Mouse (Mus musculus) stomach, embryonic 16.5 days (tissue): ENCODE measurements around the gene Hdgf. TPM values are rescaled to one million over a fixed set of nuclear protein-coding genes. Genes with fewer than 3 reads are reported as not detected.

ENCODE experiments used
- ATAC-seq: fragments of 200-750 bp; cut with Nextera tagmentation; 2 replicates; pipeline ENCODE4 v1.8.0; 2017; ENCODE audit warnings: moderate number of reproducible peaks, moderate TSS enrichment; ENCODE audit not compliant: insufficient read depth, low FRiP score
- H3K27ac ChIP-seq: fragments of 300-500 bp; sonication (generic); 2 replicates; pipeline ENCODE4 v1.5.1; 2014; ENCODE audit warnings: low read length
- H3K27me3 ChIP-seq: fragments of 300-500 bp; sonication (generic); 2 replicates; pipeline ENCODE4 v1.6.1; 2014; ENCODE audit warnings: low read length, control low read depth, mixed read lengths; ENCODE audit not compliant: control insufficient read depth, insufficient read depth
- H3K36me3 ChIP-seq: fragments of 300-500 bp; sonication (generic); 2 replicates; pipeline ENCODE4 v1.6.1; 2014; ENCODE audit warnings: low read length; ENCODE audit not compliant: control insufficient read depth, insufficient read depth
- H3K4me1 ChIP-seq: fragments of 300-500 bp; sonication (generic); 2 replicates; pipeline ENCODE4 v1.6.1; 2014; ENCODE audit warnings: low read length, control low read depth, mixed read lengths; ENCODE audit not compliant: control insufficient read depth, insufficient read depth
- H3K4me2 ChIP-seq: fragments of 300-500 bp; sonication (generic); 2 replicates; pipeline ENCODE4 v1.6.1; 2014; ENCODE audit warnings: low read depth, low read length, mixed read lengths
- H3K4me3 ChIP-seq: fragments of 300-500 bp; sonication (generic); replicated peaks from 2 replicates; pipeline ENCODE4 v1.5.1; 2014; ENCODE audit warnings: mild to moderate bottlenecking, low read length
- H3K9ac ChIP-seq: fragments of 300-500 bp; sonication (generic); 2 replicates; pipeline ENCODE4 v1.6.1; 2014; ENCODE audit warnings: low read length
- H3K9me3 ChIP-seq: fragments of 300-500 bp; sonication (generic); replicated peaks from 2 replicates; pipeline ENCODE4 v1.6.1; 2016; ENCODE audit warnings: low read length, control low read depth; ENCODE audit not compliant: control insufficient read depth
- WGBS: fragments of 180-500 bp; shearing (Covaris S2); extraction: QIAGEN DNeasy Blood & Tissue Kit; methylation state at CpG from one replicate; pipeline ENCODE4 v1.1.7; 2014; 5-methylcytosine and 5-hydroxymethylcytosine counted together
- polyA plus RNA-seq: library from polyadenylated mRNA; unstranded; fragments of >200 nt; fragmentation: Nextera tagmentation; extraction: Ambion mirVana; gene quantifications from 2 replicates; pipeline ENCODE4 v1.2.1, GENCODE M21; 2015

The Hdgf gene
- polyA plus RNA-seq, 1 experiment from 2014 or later = 83.1 TPM

DNA sequence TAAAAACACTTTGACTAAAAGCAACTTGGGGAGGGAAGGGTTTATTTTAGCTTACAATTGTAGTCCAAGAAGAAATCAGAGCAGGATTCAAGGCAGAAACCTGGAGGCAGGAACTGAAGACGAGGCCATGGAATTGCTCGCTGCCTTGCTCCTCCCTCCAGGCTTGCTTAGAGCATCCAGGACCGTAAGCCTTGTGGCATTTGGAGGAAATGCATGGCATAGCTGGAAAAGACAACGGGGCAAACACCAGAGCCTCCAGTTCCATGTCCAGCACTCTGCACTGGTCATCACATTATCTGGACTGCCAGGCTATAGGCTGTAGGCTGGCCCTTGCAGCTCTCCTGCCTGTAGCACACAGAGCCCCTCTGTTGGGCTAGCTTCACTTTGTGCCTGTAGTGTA lies 28.4 kb downstream of the Hdgf start:
- no peak overlapping the region for H3K4me3 ChIP-seq
- H3K36me3 ChIP-seq = peaks cover 19% of the 10 kb centered on the region; the same call in 1 of the 2 replicates
- H3K4me1 ChIP-seq = peaks cover 13% of the 10 kb centered on the region
- 74% methylated on average over 4 of the region's 4 CpGs for WGBS
- no peaks in the 10 kb centered on the region for H3K9me3 ChIP-seq
- no peaks in the 10 kb centered on the region for H3K27me3 ChIP-seq
- no peak overlapping the region for H3K4me2 ChIP-seq
- no peak overlapping the region for H3K9ac ChIP-seq
- H3K27ac ChIP-seq = no peak overlapping the region
- no peak for ATAC-seq

DNA sequence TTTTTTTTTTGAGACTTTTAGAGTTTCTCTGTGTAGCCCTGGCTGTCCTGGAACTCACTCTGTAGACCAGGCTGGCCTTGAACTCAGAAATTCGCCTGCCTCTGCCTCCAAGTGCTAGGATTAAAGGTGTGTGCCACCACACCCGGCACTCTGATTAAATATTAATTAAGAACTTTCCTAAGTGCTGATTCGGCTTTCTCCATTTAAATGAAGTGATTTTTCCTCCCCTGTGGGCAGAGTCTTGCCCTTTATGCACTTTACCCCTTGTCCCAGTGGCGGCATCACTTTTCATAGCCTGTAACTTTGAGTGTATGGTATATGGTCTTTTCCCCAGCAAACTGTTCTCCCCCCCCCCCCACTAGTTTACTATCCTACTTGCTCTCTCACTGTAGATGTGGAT lies 29.1 kb downstream of the Hdgf start:
- WGBS = 76% methylated on average over 4 of the region's 4 CpGs
- H3K9me3 ChIP-seq = no peaks in the 10 kb centered on the region
- H3K27ac ChIP-seq = no peak overlapping the region
- H3K36me3 ChIP-seq = peaks cover 21% of the 10 kb centered on the region; the same call in 1 of the 2 replicates
- H3K27me3 ChIP-seq = no peaks in the 10 kb centered on the region
- no peak for ATAC-seq
- H3K9ac ChIP-seq = no peak overlapping the region
- no peak overlapping the region for H3K4me2 ChIP-seq
- H3K4me1 ChIP-seq = peaks cover 13% of the 10 kb centered on the region
- H3K4me3 ChIP-seq = no peak overlapping the region

DNA sequence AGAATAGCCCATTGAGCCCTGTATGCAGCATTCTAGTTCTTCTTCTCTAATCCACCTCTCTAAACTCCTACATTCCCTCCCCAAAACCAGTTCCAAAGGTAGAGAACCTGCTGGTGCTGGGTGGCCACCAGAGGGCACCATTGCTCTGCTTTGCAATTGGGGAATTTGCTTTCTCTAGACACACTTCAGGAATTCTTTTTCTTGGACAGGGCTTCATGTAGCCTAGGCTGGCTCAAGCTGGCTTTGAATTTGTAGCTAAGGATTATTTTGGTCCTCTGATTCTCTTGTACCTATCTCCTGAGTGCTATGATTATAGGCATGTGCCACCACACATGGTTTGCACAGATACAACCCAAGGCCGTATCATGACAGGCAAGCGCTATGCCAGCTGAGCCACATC lies 29.7 kb downstream of the Hdgf start:
- Histone ChIP-seq H3K4me1 (peaks cover 13% of the 10 kb centered on the region), H3K4me2 (no peak overlapping the region), H3K36me3 (peaks cover 24% of the 10 kb centered on the region; the same call in 1 of the 2 replicates), H3K27me3 (no peaks in the 10 kb centered on the region), H3K9me3 (no peaks in the 10 kb centered on the region), H3K9ac (no peak overlapping the region), H3K4me3 (no peak overlapping the region), H3K27ac (no peak overlapping the region)
- ATAC-seq = peak; percentile 45; the same call in 1 of the 2 replicates
- WGBS = 98% methylated on average over 2 of the region's 2 CpGs

DNA sequence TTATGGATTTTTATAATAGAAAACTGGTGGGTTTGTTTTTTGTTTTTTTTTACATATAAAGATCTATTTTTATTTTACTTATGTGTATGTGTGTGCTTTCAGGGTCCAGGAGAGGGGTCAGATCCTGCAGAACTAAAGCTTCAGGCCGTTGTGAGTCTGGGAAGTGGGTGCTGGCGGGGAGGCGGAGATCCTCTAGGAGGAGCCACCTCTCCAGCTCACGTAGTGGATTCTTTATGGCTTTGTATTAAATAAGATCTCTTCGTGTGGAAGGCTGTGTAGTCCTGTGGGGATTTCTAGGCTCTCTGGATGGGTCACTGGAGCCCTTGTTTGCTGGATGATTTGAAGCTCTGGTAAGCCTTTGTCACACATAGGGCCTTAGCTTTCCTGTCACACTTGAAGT lies 34.5 kb downstream of the Hdgf start:
- Histone ChIP-seq H3K36me3 (peaks cover 22% of the 10 kb centered on the region), H3K9ac (no peak overlapping the region), H3K4me2 (no peak overlapping the region), H3K27me3 (no peaks in the 10 kb centered on the region), H3K4me3 (no peak overlapping the region), H3K9me3 (no peaks in the 10 kb centered on the region), H3K27ac (no peak overlapping the region), H3K4me1 (no peaks in the 10 kb centered on the region; the same call in 1 of the 2 replicates)
- ATAC-seq = no peak
- WGBS = 60% methylated on average over 5 of the region's 5 CpGs

DNA sequence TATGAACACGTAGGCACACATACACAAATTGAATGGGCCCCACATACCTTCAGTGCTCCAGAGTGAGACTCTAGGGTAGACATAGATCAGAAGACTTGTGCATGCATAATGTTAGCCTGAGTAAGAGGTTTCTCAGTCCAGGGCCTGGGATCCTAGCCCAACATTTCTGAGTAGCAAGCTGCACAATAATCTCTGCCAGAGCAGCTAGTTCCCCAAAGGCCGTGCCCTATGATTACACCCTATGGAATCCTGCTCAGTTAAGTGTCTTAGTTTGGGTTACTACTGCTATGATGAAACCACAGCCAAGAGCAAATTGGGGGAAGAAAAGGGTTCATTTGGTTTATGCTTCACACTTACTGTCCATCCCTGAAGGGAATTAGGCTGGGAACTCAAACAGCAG lies 36.4 kb downstream of the Hdgf start:
- H3K4me2 ChIP-seq = no peak overlapping the region
- peaks cover 22% of the 10 kb centered on the region for H3K36me3 ChIP-seq
- no peak overlapping the region for H3K9ac ChIP-seq
- peaks cover 6% of the 10 kb centered on the region for H3K4me1 ChIP-seq
- no peaks in the 10 kb centered on the region for H3K9me3 ChIP-seq
- H3K27me3 ChIP-seq = no peaks in the 10 kb centered on the region
- no peak overlapping the region for H3K27ac ChIP-seq
- no peak overlapping the region for H3K4me3 ChIP-seq
- 85% methylated on average over 2 of the region's 2 CpGs for WGBS
- ATAC-seq = no peak

DNA sequence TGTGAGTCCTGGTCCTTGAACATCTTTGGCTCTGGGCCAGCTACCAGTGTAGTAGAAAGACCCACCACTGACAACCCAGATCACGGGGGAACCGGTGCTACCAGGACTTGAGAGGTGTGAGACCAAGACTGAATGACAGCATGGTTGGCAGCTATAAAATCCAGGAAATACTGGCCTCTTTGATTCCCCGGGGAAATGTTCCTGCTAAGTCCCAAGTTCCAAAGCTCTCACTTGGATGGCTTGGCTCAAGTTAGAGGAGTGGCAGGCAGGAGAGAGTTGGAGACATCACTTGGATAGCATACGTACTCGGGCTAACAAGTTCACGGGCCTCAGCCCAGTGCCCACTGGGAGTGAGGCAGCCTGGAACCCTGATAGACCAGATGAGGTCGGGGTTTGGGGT lies 37.5 kb downstream of the Hdgf start:
- H3K9me3 ChIP-seq = no peaks in the 10 kb centered on the region
- H3K27ac ChIP-seq = no peak overlapping the region
- H3K4me2 ChIP-seq = no peak overlapping the region
- H3K9ac ChIP-seq = no peak overlapping the region
- H3K27me3 ChIP-seq = no peaks in the 10 kb centered on the region; the same call in 1 of the 2 replicates
- H3K4me1 ChIP-seq = peaks cover 17% of the 10 kb centered on the region
- ATAC-seq = no peak
- H3K4me3 ChIP-seq = no peak overlapping the region
- 81% methylated on average over 7 of the region's 7 CpGs for WGBS
- peaks cover 18% of the 10 kb centered on the region for H3K36me3 ChIP-seq

DNA sequence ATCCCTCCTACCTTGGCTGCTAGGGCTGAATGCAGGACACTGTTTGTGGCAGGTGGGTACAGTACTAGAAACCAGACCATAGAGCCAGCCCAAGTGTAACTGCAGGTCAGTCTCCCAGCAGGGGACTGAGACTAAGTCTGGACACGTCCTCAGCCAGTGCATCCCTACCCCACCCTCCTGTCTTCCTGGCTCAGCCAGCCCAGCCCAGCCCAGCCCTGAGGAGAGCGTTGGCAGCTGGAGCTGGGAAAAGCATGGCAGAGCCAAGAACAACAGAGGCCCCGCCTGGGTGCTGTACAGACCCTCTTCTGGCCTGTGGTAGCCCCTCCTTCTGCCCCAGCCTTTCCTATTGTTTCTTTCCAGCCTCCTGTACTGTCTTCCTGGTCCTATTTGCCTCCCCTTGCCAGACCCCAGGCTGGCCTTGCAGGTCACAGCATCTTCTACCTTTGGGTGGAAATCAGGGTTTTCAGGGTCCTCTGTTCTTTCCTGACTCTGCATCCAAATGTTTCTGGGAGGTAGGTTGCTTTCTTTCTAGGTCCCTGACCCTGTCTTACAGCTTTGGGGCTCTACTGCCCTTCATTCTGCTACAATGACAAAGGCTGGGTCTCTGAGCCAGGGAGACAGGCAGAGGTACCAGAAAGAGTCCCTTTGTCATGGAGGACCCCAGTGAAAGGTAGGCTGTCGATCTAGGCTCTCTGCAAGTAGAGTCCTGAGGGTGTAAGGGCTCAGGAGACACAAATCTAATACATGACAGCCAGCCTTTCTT lies 38.9 kb downstream of the Hdgf start:
- peak; percentile 56; the same call in 1 of the 2 replicates for ATAC-seq
- peak overlapping the region; percentile 46; the same call in 1 of the 2 replicates for H3K9ac ChIP-seq
- WGBS = 23% methylated on average over 4 of the region's 4 CpGs

DNA sequence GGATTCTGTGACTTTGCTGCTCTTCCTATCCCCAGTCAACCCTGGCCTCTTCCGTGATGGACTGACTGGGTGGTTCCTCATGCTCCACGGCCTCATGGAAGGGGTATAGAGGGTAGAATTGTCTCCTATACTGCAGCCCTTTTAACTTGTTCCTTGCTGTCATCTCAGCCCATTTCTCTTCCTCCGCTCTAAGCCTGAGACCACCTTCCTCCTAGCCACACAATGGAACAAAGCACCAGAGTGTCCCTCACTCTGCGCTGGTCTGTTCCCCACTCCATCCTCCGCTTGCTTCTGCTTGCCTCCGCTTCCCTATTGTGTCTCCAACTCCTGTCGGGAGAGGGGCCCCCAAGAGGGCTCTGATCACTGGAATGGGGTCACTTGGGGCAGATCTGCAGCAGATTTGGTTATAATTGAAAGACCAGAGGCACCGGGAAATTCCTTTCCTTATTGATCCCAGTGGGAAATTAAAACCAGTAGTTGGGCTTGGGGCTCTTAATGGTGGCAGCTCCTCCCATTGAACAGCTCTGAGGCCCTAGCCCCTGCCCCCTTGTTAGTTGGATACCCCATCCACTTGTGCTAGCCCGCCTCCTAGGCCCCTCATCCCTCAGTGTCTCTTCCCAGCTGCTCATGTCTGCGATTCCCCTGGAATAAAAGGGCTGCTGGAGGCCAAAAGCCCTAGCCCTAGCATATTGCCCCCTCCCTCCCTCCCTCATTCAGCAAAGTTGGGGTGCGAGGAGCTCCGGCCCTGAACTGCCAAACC lies 39.8 kb downstream of the Hdgf start:
- H3K4me2 ChIP-seq = no peak overlapping the region
- no peaks in the 10 kb centered on the region; the same call in 1 of the 2 replicates for H3K27me3 ChIP-seq
- peaks cover 30% of the 10 kb centered on the region for H3K4me1 ChIP-seq
- no peak overlapping the region for H3K9ac ChIP-seq
- H3K36me3 ChIP-seq = peaks cover 7% of the 10 kb centered on the region; the same call in 1 of the 2 replicates
- H3K9me3 ChIP-seq = no peaks in the 10 kb centered on the region
- WGBS = 38% methylated on average over 12 of the region's 12 CpGs
- H3K4me3 ChIP-seq = no peak overlapping the region
- H3K27ac ChIP-seq = no peak overlapping the region
- ATAC-seq = no peak

More for the DNA sequence above, 38.9 kb downstream of the Hdgf start:
- Histone ChIP-seq H3K4me1 (peaks cover 26% of the 10 kb centered on the region), H3K27ac (no peak overlapping the region; the same call in 1 of the 2 replicates), H3K27me3 (no peaks in the 10 kb centered on the region; the same call in 1 of the 2 replicates), H3K4me2 (no peak overlapping the region), H3K4me3 (no peak overlapping the region), H3K36me3 (peaks cover 11% of the 10 kb centered on the region; the same call in 1 of the 2 replicates), H3K9me3 (no peaks in the 10 kb centered on the region)

DNA sequence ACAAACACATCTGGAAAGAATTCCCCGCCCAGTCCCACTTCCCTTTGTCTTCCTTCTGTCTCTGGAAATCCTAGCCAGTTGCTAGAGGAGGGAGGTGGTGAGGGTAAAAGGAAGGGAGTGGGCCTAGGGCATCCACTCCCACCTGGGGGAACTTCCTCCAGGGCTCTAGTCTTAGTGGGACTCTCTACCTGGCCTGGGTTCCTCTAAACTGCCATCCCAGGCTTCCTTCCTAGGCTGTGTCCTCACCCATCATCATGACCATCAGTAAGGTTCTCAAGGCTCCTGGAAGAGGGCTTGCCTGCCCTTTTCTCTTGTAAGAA lies 40.4 kb downstream of the Hdgf start:
- WGBS = 47% methylated on average over 1 of the region's 1 CpGs
- no peak overlapping the region for H3K9ac ChIP-seq
- H3K27ac ChIP-seq = no peak overlapping the region
- H3K4me2 ChIP-seq = no peak overlapping the region
- no peak overlapping the region for H3K4me3 ChIP-seq
- no peaks in the 10 kb centered on the region; the same call in 1 of the 2 replicates for H3K27me3 ChIP-seq
- peaks cover 30% of the 10 kb centered on the region for H3K4me1 ChIP-seq
- no peak for ATAC-seq
- no peaks in the 10 kb centered on the region for H3K9me3 ChIP-seq
- H3K36me3 ChIP-seq = 0 out of 2 replicates have a peak, but pooled peaks cover 3% of the 10 kb centered on the region
